Mouse (Mus musculus) ES-Bruce4 (cell line): ENCODE measurements at regions not wholly inside any gene's neighbourhood (a gene's known extent, or its start where the extent isn't known, plus 50 kb on each side); places are given as distances from the start of the nearest gene placed in this dataset.

Source experiments
- CTCF ChIP-seq: IDR thresholded peaks from one replicate; pipeline ENCODE4 v1.8.1; 2011; ENCODE audit warnings: low read depth, low read length
- EP300 ChIP-seq: IDR thresholded peaks from 2 replicates; pipeline ENCODE4 v1.6.1; 2011; ENCODE audit warnings: low read depth, low read length; ENCODE audit not compliant: insufficient read depth
- POLR2A ChIP-seq: IDR thresholded peaks from one replicate; pipeline ENCODE4 v1.8.1; 2011; ENCODE audit warnings: low read length; ENCODE audit not compliant: insufficient read depth

DNA sequence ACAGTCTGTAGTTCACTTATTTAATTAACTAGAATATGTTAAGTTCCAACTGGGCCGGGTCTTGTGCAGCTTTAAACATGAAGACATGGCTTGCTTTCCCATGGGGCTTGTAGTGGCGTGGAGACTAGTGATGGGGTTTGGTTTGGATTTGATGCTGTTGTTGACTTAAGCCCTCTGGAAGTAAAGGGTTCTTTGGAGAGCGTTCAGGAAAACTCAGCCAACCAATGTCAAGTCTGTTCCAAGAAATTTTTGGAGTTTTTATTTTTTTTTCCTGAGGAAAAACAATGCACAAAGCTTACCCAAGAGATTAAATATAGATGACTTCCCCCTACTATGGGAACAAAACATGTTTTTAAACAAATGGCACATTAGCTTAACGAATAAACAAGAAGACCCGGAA, 67.3 kb upstream of the Galnt15 start:
- TF ChIP-seq CTCF (no peak), EP300 (no peak), POLR2A (no peak)
